In the genomic region with DNA sequence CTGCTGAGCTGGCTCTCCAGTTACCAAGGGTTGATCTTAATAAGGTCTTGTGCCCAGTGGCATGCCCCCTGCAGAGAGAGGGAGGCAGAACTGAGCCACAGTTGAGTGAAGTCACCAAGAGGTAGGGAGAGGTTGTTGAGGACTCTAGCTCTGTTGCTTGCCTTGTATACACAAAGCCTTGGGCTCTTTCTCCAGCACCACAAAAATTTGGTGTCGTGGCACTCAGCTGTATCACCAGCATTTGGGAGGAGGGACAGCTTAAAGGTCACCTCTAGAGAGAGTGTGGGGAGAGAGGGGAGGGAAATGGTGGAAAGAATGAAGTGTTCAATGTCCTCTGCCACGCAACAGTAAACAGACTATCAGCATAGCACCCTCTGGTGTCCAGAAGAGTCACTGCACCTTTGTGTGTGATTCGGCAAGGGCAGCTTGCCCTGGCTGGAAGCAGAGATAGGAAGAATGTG, we compare ENCODE assay signal across 8 mouse cellular contexts. TPM values are rescaled to one million over a fixed set of nuclear protein-coding genes. Genes with fewer than 3 reads are reported as not detected.
DNase-seq lines count a peak whose midpoint lies in the region; ATAC-seq lines count a peak whose summit lies in the region.

No protein-coding gene starts in this region.

- no peaks in the 10 kb centered on the region for H3K9me3 ChIP-seq in hindbrain, embryonic 14.5 days (ENCODE audit: control insufficient read depth, low read length)

- ATAC-seq in hindbrain, embryonic 14.5 days (ENCODE audit: low FRiP score): peak; percentile 62; the same call in 1 of the 2 replicates

- peaks cover 9% of the 10 kb centered on the region; the same call in 1 of the 2 replicates for H3K36me3 ChIP-seq in hindbrain, embryonic 14.5 days (replicated peaks; ENCODE audit: control insufficient read depth, insufficient read depth)

- H3K27ac ChIP-seq in hindbrain, embryonic 14.5 days: no peak overlapping the region

- H3K27me3 ChIP-seq in hindbrain, embryonic 14.5 days (ENCODE audit: control insufficient read depth, insufficient read depth, low read length): no peaks in the 10 kb centered on the region

- no peak overlapping the region for H3K4me2 ChIP-seq in hindbrain, embryonic 14.5 days (replicated peaks)

- WGBS in hindbrain, embryonic 14.5 days: 4% methylated on average over 3 of the region's 3 CpGs

- no peaks in the 10 kb centered on the region for H3K4me1 ChIP-seq in hindbrain, embryonic 14.5 days (replicated peaks; ENCODE audit: control insufficient read depth, insufficient read depth, low read length)

- DNase-seq in Muller cell, postnatal 12 days (ENCODE audit: inconsistent ontology term): peak; percentile 65
- peak; percentile 77 for DNase-seq in cerebellum, adult 9-11 months
- peak; percentile 59 to 86 for DNase-seq in frontal cortex, postnatal 36 days (ENCODE audit: low spot score in 2 of 2)
- DNase-seq in hindbrain, embryonic 14.5 days (ENCODE audit: low spot score): peak; percentile 90
- DNase-seq in layer of hippocampus, postnatal 25 days (ENCODE audit: extremely low spot score in 1 of 2, low spot score in 1 of 2): peak; percentile 49 to 72
- peak; percentile 77 for DNase-seq in lung, postnatal 25 days (ENCODE audit: low spot score)
- DNase-seq in retina, embryonic 14.5 days (ENCODE audit: low spot score): peak; percentile 88
- peak; percentile 79 for DNase-seq in thymus, postnatal 4 days

- H3K4me3 ChIP-seq in hindbrain, embryonic 14.5 days (replicated peaks; ENCODE audit: low read length): no peak overlapping the region

- H3K9ac ChIP-seq in hindbrain, embryonic 14.5 days: no peak overlapping the region

RNA-seq across cellular contexts. Expression of gene Sord, which starts 9.2 kb away (rescaled TPM):
- polyA plus RNA-seq in hindbrain, embryonic 14.5 days (2014; fragmentation: Nextera tagmentation; extraction: Ambion mirVana): 25.6 and 27.4 TPM in 2 replicates
- 10 to 100 TPM; 15.9 to 18.5 TPM for total RNA-seq in layer of hippocampus, postnatal 25 days (2021)

RNA-seq across cellular contexts. Expression of gene Duox2, which starts 54.5 kb away (rescaled TPM):
- polyA plus RNA-seq in hindbrain, embryonic 14.5 days (2014; fragmentation: Nextera tagmentation; extraction: Ambion mirVana): not detected in 2 replicates
- under 1 TPM in 1 of 2 experiments, not detected in 1; 0.07 TPM for total RNA-seq in layer of hippocampus, postnatal 25 days (2021)

RNA-seq across cellular contexts. Expression of gene Duoxa2, which starts 55.0 kb away (rescaled TPM):
- polyA plus RNA-seq in hindbrain, embryonic 14.5 days (2014; fragmentation: Nextera tagmentation; extraction: Ambion mirVana): 0.46 TPM in 1 of 2 replicates, not detected in the other
- total RNA-seq in layer of hippocampus, postnatal 25 days (2021): not detected

RNA-seq across cellular contexts. Expression of gene Terb2, which starts 57.6 kb away (rescaled TPM):
- not detected in 2 replicates for polyA plus RNA-seq in hindbrain, embryonic 14.5 days (2014; fragmentation: Nextera tagmentation; extraction: Ambion mirVana)
- not detected for total RNA-seq in layer of hippocampus, postnatal 25 days (2021)

RNA-seq across cellular contexts. Expression of gene Patl2, which starts 57.7 kb away (rescaled TPM):
- polyA plus RNA-seq in hindbrain, embryonic 14.5 days (2014; fragmentation: Nextera tagmentation; extraction: Ambion mirVana): not detected in 2 replicates
- not detected for total RNA-seq in layer of hippocampus, postnatal 25 days (2021)
